Mouse (Mus musculus) cerebellum, adult (tissue): ENCODE measurements around the gene Lrrc51.

Source experiments
- ATAC-seq: cut with Nextera tagmentation; 2 replicates; pipeline ENCODE4 v1.9.2; 2017; ENCODE audit warnings: mild to moderate bottlenecking, moderate library complexity, mixed read lengths; ENCODE audit not compliant: insufficient number of reproducible peaks, low FRiP score, low TSS enrichment

Lrrc51 gene

DNA sequence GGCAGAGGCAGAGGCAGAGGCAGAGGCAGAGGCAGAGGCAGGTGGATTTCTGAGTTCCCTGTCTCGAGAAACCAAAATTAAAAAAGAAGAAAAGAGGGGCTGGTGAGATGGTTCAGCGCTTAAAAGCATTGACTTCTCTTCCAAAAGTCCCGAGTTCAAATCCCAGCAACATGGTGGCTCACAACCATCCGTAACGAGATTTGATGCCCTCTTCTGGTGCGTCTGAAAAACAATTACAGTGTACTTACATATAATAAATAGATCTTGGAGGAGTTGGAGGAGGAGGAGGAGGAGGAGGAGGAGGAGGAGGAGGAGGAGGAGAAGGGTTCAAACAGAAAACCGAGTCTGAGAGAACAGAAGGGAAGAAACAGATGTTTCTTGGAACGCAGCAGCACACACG is 38.0 kb downstream of the Lrrc51 start:
- ATAC-seq, result no peak

DNA sequence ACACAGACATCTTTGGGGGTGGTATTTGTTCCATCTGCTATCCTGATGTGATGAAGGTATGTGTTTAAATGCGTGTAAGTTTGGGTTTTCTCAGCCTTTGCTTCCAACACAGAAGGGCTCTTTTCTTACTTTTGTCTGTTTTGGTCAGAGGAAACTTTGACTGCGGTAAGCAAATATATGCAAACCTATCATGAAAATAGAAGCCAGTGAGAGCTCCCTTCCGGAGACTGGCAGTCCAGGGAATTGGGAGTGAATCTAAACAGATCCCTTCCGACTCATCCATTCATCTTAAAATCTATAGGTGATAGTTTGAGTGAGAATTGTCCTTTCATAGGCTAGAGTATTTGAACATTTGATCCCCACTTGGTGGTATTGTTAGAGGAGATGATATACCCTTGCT is 45.2 kb downstream of the Lrrc51 start:
- ATAC-seq, result no peak

DNA sequence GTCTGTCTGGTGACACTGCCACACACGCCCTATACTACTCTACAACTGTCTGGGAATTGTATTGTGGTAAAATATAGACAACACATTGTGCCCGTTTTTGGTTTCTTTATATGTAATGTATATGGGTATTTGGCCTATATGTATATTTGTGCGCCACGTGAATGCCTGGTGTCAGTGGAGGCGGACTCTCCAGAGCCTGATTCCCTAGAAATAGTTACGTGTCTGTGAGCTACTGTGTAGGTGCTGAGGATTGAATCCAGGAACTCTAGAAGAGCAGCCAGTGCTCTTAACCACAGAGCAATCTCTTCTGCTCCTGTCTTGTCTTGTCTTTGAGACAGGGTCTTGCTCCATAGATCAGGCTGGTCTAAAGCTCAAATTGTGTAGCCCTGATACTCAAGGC is 47.4 kb downstream of the Lrrc51 start:
- ATAC-seq, result no peak

DNA sequence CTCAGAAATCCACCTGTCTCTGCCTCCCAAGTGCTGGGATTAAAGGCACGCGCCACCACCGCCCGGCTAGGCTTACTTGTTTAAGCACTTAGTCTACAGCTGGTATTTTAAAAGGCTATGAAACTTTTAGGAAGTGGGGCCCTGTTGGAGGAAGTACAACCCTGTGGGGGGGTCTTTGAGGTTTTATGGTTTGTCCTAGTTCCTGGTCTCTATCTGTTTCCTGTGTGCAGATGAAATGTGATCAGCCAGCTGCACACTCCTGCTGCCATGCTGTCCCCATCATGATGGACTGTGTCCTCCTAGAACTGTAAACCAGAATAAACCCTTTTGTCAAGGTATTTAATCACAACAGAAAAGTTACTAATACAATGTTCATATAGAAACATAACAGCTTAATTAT is 49.5 kb downstream of the Lrrc51 start:
- no peak for ATAC-seq

DNA sequence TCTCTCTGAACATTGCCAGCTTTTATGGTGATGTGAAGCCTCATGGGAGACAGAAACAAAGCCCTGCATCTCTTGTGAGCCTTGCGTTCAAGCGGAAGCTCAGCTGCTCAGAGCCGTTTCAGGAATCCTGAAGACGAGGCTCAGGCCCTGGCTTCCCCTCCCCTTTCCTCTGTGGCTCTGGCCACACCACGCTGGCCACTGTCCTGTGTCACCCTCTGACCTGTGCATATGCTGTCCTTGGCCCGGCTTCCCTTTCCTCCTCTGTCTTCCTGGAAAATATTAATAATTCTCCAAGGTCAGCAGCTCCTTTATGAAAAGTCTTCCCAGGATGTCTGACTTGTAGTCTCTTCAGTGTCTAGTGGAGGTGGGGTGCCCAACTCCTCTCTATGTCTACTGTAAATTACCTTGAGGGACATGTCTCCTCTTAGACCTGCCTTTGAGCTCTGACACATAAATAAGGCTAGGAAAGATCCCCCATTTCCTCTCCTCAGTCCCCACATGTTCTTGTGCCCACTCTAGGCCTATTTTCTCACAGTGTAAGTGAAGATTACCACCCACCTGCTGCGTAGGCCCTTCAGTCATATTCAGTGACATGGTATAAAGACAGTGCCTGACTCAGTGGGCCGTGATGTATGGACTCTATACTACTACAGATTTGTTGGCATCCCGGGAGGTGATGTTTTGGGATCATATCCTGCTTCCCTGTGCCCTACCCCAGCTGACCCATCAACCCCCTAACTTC is 51.1 kb downstream of the Lrrc51 start:
- ATAC-seq, result no peak

DNA sequence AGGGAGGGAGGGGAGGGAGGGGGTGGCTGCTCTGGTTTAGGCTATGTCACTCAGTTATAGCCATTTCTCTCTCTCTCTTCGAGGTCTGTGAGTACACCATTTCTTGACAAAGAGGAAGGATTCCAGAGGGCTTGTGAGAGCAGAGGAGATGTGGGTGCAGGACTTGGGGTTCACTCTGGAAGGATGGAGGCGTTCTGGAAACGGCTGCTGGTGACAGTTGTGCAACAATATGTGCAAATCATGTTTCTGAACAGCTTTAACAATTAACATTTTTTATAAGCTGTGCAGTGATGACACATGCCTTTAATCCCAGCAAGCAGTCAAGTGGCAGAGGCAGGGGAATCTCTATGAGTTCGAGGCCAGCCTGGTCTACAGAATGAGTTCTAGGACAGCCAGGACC is 52.8 kb downstream of the Lrrc51 start:
- no peak for ATAC-seq

DNA sequence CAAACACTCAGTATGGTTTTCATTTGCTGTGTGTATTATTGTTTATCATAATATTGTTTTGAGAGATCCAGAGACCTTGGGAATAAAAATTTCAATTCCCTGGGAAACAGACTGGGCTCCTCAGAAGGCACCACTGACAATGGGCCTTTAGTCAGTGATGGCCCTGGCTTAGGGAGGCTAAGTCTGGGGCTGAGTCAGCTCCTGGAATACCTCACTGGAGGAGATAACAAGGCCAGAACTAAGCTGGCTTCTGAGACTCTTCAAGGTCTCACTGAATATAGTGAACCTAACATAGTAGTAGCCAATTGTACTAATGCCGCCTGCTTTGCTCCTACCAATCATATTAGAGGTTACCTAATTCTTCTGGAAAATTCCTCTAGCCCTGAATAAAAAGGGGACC is 57.7 kb downstream of the Lrrc51 start:
- no peak for ATAC-seq

DNA sequence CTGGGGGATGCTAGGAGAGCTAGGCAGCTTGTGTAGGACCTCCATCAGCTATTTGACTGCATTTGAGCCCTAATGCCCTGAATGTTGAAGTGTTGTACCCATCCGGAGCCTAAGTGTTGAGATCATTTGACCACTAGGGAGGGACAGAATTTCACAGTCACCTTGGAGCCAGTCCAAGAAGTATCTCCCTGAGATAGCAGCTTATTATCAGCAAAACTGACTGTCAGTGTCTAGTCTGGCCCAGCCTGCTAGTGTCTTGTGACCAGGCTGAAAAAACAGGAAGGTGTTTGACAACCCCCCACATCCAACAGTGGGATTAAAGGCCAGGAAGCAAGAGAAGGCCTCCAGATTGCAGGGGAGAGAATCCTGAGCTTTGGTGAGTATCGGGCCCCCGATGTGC is 62.4 kb downstream of the Lrrc51 start:
- ATAC-seq, result no peak

DNA sequence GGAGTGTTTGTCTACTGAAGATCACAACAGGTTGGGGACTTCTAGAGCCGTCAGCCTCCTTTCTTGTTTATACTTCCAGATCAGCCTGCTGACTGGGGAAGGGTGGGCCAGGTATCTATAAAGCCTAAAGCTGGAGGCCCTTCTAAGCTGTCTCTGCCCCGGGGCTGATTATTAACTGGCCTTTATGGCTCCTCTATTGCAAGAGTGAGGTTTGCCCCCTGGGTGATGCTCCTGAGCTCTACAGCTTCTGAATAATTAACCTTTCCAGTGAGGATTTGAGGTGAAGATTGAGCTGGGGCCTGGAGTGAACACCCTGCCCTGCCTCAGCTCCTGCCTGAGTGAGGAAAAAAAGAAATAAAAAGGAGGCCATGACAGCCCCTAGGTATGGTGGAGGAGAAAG is 63.1 kb downstream of the Lrrc51 start, which contains the start of gene Folr1:
Gene Folr1 (minus strand): TSS at position 160 of the 400 bp plus-strand sequence.
- ATAC-seq, result no peak

DNA sequence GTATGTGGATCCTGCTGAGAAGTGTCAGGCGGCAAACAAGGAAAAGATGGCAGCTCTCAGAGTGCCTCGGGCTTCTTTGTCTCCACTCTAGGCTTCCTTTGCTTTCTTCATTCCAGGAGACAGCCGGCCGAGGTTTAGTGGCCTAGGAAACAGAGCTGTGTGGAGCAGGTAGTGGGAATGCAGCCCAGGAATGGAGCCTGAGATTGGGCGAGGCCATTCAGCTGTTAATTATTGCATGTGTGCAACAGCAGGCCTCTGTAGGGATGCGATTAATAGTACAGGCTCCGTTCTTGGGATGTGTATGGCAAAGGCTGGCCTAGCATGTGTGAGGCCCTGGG is 64.6 kb downstream of the Lrrc51 start:
- ATAC-seq, result no peak

DNA sequence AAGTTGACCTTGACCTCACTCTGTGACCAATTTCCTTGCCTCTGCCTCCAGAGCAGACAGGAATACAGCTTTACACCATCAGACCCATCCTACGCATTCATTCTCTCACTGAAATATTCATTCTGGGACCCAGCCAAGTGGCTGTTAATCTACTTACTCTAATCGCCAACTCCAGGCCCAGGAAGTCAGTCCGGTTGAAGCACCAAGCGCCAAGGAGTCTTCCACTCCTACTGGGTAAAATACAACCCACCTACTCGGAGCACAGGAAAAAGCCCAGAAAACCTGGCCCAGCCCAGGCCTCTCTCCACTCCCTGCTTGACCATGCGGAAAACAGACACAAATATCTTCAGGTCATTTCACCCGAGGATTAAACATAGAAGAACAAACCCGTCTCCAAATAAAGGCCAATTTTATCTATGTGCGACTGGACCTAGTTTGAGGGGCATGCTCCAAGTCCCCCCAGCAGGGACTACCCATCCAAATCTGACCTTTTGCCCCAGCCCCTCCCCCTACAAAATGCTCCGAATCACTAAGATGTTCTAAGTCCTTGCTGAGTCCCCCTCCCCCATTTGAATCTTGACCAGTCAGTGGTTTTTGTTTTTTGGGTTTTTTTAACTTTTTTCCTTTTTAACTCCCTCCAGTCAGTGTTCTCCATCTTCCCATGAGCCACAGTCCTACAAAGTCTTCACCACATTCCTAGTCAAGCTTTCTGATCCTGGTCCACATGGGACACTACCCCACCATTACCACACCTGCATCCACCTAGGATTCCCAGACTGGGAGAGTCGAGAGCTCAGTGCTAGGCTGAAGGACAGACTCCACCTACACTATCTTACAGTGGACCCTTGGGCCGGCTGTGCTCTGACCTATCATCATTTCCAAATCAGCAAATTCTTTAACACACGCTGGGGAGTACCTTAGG is 65.2 kb downstream of the Lrrc51 start:
- no peak for ATAC-seq

DNA sequence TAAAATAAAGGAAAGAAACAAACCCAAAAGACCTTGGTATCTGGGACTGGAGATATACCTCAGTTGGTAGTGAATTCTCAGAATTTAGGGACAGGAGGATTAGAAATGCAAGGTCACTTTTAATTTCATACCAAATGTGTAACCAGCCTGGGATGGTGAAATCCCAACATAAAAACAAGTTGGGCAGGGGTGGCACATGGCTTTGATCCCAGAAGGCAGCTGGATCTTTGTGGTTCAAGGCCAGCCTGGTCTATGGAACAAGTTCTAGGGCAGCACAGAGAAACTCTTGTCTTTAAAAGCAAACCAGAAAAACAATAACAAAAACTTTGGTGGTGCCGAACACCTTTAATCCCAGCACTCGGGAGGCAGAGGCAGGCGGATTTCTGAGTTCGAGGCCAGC is 66.2 kb downstream of the Lrrc51 start:
- ATAC-seq, result no peak

DNA sequence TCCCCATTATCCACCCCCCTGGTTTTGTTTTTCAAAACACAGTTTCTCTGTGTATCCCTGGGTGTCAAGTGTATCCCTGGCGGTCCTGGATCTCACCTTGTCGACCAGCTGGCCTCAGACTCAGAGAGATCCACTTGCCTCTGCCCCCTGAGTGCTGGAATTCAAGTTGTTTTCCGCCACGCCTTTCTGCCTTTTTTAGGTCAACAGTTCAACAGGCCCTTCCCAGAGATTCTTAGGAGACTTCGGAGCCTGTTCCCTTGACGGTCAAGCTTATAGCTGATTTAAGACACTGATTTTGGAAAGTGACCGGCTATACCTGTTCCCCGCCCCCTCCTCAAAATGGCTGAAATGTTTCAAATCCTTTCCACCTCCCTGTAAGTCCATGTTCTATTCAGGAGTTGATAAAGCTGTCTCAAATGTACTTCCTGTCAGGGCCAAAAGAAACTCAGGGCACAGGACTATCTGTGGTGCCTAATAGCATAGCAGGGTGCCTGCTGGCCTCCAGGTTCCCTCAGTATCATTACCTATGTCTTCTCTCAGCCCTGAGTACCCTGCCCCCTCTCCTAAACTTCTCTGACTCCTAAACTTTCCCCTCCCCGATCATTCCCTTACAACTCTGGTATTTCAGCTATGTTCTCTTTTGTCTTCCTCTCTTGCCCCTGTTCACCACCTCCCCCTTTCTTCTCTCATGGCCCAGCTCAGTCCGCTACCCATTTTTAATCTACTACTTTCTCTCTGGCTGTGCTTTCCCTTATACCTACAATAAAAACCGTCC is 67.0 kb downstream of the Lrrc51 start:
- no peak for ATAC-seq

DNA sequence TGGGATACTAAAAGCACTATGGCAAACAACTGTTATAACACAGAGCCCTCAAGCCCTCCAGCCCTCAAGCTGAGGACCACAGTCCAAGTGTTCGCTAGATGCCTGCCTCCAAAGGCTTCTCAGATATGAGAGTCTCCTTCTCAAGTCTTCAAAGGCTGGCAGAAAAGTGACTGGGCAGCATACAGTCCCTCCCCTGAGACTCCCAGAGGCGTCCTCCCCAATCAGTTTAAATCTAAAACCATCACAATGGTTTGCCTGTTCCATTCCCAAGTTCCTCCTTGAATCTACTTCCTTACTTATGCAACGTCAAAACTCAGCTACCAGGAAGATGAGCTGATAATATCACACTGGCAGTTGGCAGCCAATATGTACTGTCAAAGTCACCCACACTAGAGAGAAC is 70.3 kb downstream of the Lrrc51 start, which contains the start of gene Anapc15:
Gene Anapc15 (plus strand): TSS at position 301 of the 400 bp plus-strand sequence.
- ATAC-seq, result no peak
